Mouse (Mus musculus) lung, postnatal 4 days (tissue): ENCODE data around the gene Aqp12.

Experiments
- DNase-seq, 2 experiments: peaks; one replicate each; pipeline ENCODE4 v3.0.0; 2021

Gene Aqp12

GRCm38 (mm10) chr1:93015136-93015535 lies 9.0 kb downstream of the Aqp12 start:
- DNase-seq: no peak

GRCm38 (mm10) chr1:93018716-93019115 lies 12.6 kb downstream of the Aqp12 start:
- no peak for DNase-seq

DNA sequence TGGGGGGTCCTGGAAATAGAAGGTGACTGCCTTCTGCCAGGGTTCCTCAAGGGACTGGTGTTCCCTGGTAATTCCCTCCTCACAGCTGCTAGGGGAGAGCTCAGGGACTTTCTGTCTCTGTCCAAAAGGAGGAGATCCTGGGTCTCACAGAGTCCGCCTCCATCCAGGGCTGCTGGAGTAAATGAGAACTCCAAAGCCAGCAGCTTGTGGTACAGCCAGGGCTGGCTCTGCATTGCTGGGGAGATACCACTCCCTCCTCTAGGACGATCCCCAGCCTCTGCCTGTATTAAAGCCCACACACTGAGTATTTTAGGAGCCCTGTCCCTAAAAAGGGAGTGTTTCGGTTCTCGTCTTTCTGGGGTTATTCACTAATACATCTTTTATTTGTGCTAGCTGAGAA lies 14.5 kb downstream of the Aqp12 start:
- DNase-seq: no peak

GRCm38 (mm10) chr1:93026600-93026999 lies 20.5 kb downstream of the Aqp12 start:
- DNase-seq: no peak

DNA sequence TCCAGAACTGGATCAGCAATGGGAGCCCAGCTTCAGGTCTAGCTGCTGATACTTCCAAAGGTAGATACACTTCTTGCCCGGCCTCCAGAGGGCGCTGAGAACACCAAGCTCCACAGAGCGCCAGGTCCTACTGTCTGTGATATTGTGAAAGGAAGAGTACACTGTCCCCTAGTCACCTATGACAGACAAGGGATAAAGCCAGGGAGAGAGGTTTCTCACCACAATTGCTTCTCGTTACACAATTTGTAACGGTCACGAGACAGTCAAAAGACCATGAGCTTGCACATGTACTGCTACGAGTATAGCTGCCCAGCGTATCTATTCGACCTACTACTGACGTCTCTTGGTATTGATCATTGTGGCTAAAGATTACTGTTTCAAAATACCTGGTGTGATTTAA lies 23.3 kb downstream of the Aqp12 start:
- DNase-seq: peak in 1 of 2 experiments; percentile 20

GRCm38 (mm10) chr1:93030060-93030459 lies 23.9 kb downstream of the Aqp12 start:
- no peak for DNase-seq

- no peak for DNase-seq
Measured at GRCm38 (mm10) chr1:93031199-93031598, 25.1 kb downstream of the Aqp12 start.

DNA sequence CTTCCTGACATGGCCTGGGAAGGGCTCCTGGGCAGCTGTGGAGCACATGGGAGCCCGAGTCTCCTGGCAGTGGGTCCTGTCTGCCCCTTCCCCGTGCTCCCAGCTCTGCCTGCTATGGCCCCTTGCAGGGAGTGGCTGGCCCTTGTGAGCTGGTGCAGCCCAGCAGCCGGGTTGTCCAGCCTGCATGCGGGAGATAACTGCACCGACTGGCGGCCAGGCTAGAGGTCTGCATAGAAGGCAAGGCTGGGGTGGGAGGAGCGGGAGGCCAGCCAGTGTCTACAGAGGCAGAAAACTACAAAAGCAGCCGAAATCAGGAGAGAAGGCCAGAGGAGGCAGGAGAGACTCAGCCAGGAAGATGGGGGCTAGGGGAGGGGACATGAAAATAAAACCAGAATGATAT lies 27.9 kb downstream of the Aqp12 start:
- no peak for DNase-seq

- DNase-seq: no peak
Measured at GRCm38 (mm10) chr1:93035981-93036380, 29.8 kb downstream of the Aqp12 start.

GRCm38 (mm10) chr1:93046153-93046789 lies 40.1 kb downstream of the Aqp12 start:
- no peak for DNase-seq

GRCm38 (mm10) chr1:93050071-93050470 lies 43.9 kb downstream of the Aqp12 start:
- no peak for DNase-seq

- DNase-seq: no peak
Measured at GRCm38 (mm10) chr1:93051124-93051833, 45.1 kb downstream of the Aqp12 start.
